Mouse (Mus musculus) CH12.LX (cell line): ENCODE data around the gene Kirrel3.

ENCODE experiments used
- CHD2 ChIP-seq: IDR thresholded peaks from 2 replicates; pipeline ENCODE4 v1.6.1; 2011; ENCODE audit warnings: low read length, improper control_type of control experiment
- CTCF ChIP-seq, 2 experiments: IDR thresholded peaks in 1 of 2; conservative IDR thresholded peaks in 1 of 2; 2 replicates each; pipeline ENCODE4 v1.5.1; 2011 to 2012; ENCODE audit warnings: low read depth in 2 of 2, low read length in 2 of 2, improper control_type of control experiment in 1 of 2, inconsistent platforms in 1 of 2, mild to moderate bottlenecking in 1 of 2, moderate library complexity in 1 of 2
- EP300 ChIP-seq: IDR thresholded peaks from 2 replicates; pipeline ENCODE4 v1.6.1; 2011; ENCODE audit warnings: low read length, improper control_type of control experiment
- POLR2A ChIP-seq: IDR thresholded peaks from 2 replicates; pipeline ENCODE4 v1.6.1; 2011; ENCODE audit warnings: low read depth, mild to moderate bottlenecking, improper control_type of control experiment, low read length

DNA sequence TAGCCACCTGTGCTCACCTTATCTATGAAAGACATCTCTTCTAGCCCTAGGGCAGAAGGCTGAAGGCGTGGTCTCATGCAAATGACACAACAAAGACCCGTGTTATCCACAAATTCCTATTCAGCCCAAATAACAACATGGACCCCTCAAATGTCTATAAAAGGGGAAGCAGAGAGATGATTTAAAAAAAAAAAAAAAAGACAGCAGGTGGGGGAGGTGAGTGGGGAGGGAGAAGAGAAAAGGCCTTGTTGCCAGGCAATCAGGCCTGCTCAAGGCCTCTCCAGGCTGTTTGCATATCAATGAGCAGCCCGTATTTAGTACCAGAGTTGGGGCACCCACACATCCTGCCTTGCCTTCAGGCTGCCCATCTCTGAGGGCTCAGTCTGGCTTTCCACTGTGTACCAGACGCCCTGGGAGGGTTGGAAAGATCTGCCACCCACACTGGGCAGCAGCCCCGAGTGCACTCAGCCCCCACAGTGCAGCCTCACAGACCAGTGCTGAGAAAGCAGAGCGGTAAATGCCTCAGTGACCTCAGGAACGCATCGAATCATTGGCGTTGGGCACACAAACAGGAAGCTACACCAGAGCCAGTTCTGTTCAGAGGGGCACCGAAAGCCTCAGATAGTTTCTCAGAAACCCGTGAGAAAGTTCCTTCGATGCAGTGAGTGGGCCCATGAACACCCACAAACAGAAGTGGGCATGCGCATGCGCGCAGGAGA is 510.1 kb downstream of the Kirrel3 start:
- no peak for TF ChIP-seq POLR2A
- no peak for TF ChIP-seq EP300
- no peak for TF ChIP-seq CTCF (conservative IDR thresholded peaks at IDR 0.05 in 1 of 2, IDR thresholded peaks at IDR 0.05 in 1 of 2; ENCODE audit: low read depth in 2 of 2, low read length in 2 of 2)
- TF ChIP-seq CHD2 = no peak
